Mouse (Mus musculus): ENCODE data around the gene Pnp. TPM values are rescaled to one million over a fixed set of nuclear protein-coding genes. Genes with fewer than 3 reads are reported as not detected.
"Not testable (repeated sequence)": the region's sequence is repeated elsewhere in the genome, so short reads cannot be mapped to it uniquely, and the experiment has no call there.

Pnp gene
- polyA plus RNA-seq, 1 experiment from 2014 or later = 20.5 TPM

GRCm38 (mm10) chr14:50904828-50905129 is 26.1 kb upstream of the Pnp start:
- Histone ChIP-seq H3K27ac (replicated peaks) (no peak overlapping the region), H3K4me3 (replicated peaks) (no peak overlapping the region), H3K4me1 (peaks cover 9% of the 10 kb centered on the region), H3K36me3 (no peaks in the 10 kb centered on the region), H3K4me2 (no peak overlapping the region), H3K9me3 (replicated peaks) (no peaks in the 10 kb centered on the region), H3K27me3 (replicated peaks) (no peaks in the 10 kb centered on the region), H3K9ac (replicated peaks) (no peak overlapping the region)
- ATAC-seq (ENCODE audit: low FRiP score) = no peak
- 87% methylated on average over 4 of the region's 4 CpGs for WGBS

- not testable (repeated sequence) for H3K27me3 ChIP-seq (replicated peaks); H3K9ac ChIP-seq (replicated peaks); H3K9me3 ChIP-seq (replicated peaks); H3K4me2 ChIP-seq; ATAC-seq (ENCODE audit: low FRiP score); H3K36me3 ChIP-seq; H3K27ac ChIP-seq (replicated peaks); H3K4me1 ChIP-seq; H3K4me3 ChIP-seq (replicated peaks)
These were observed 25.6 kb upstream of the Pnp start for GRCm38 (mm10) chr14:50905327-50905726.

- H3K4me3 ChIP-seq (replicated peaks) = no peak overlapping the region
- H3K9ac ChIP-seq (replicated peaks) = no peak overlapping the region
- WGBS = 83% methylated on average over 4 of the region's 4 CpGs
- no peaks in the 10 kb centered on the region for H3K27me3 ChIP-seq (replicated peaks)
- H3K27ac ChIP-seq (replicated peaks) = no peak overlapping the region
- peaks cover 22% of the 10 kb centered on the region for H3K36me3 ChIP-seq
- ATAC-seq (ENCODE audit: low FRiP score) = no peak
- H3K9me3 ChIP-seq (replicated peaks) = no peaks in the 10 kb centered on the region
- peaks cover 9% of the 10 kb centered on the region for H3K4me1 ChIP-seq
- no peak overlapping the region for H3K4me2 ChIP-seq
These were observed 22.8 kb upstream of the Pnp start for GRCm38 (mm10) chr14:50908126-50908525.

- Histone ChIP-seq H3K4me3 (replicated peaks) (no peak overlapping the region), H3K27ac (replicated peaks) (no peak overlapping the region), H3K27me3 (replicated peaks) (no peaks in the 10 kb centered on the region), H3K4me1 (no peaks in the 10 kb centered on the region), H3K9ac (replicated peaks) (no peak overlapping the region), H3K36me3 (peaks cover 50% of the 10 kb centered on the region), H3K9me3 (replicated peaks) (no peaks in the 10 kb centered on the region), H3K4me2 (no peak overlapping the region)
- 57% methylated on average over 3 of the region's 3 CpGs for WGBS
- no peak for ATAC-seq (ENCODE audit: low FRiP score)
These were observed 19.5 kb upstream of the Pnp start for GRCm38 (mm10) chr14:50911356-50911755.

GRCm38 (mm10) chr14:50923437-50923836 is 7.4 kb upstream of the Pnp start:
- peak overlapping the region; percentile 80 for H3K4me3 ChIP-seq (replicated peaks)
- not testable (repeated sequence) for H3K27ac ChIP-seq (replicated peaks); H3K9me3 ChIP-seq (replicated peaks); H3K27me3 ChIP-seq (replicated peaks); ATAC-seq (ENCODE audit: low FRiP score)
- H3K36me3 ChIP-seq = peaks cover 33% of the 10 kb centered on the region
- H3K4me1 ChIP-seq = peaks cover 33% of the 10 kb centered on the region
- peak overlapping the region; percentile 67 for H3K4me2 ChIP-seq
- 71% methylated on average over 1 of the region's 1 CpGs for WGBS
- peak overlapping the region; percentile 82; the same call in 1 of the 2 replicates for H3K9ac ChIP-seq (replicated peaks)

GRCm38 (mm10) chr14:50924281-50925064 is 6.4 kb upstream of the Pnp start, which contains the start of the genes Osgep and Apex1:
Osgep (minus strand) TSS chr14:50924893.
Apex1 (plus strand) TSS chr14:50924968.
- H3K27me3 ChIP-seq (replicated peaks) = no peaks in the 10 kb centered on the region
- WGBS = under 1% methylated on average over 57 of the region's 57 CpGs
- H3K4me2 ChIP-seq = peak within 1 kb of the TSS; percentile 67
- H3K4me1 ChIP-seq = peaks cover 43% of the 10 kb centered on the region
- peaks cover 34% of the 10 kb centered on the region for H3K36me3 ChIP-seq
- peak within 1 kb of the TSS; percentile 92 for H3K27ac ChIP-seq (replicated peaks)
- peak; percentile 96 for ATAC-seq (ENCODE audit: low FRiP score)
- peak within 1 kb of the TSS; percentile 82 for H3K9ac ChIP-seq (replicated peaks)
- peak within 1 kb of the TSS; percentile 80 for H3K4me3 ChIP-seq (replicated peaks)
- H3K9me3 ChIP-seq (replicated peaks) = no peaks in the 10 kb centered on the region

- Histone ChIP-seq H3K4me2 (peak overlapping the region; percentile 67), H3K4me1 (peaks cover 51% of the 10 kb centered on the region), H3K36me3 (peaks cover 30% of the 10 kb centered on the region), H3K27ac (replicated peaks) (peak overlapping the region; percentile 92), H3K27me3 (replicated peaks) (no peaks in the 10 kb centered on the region), H3K4me3 (replicated peaks) (peak overlapping the region; percentile 80), H3K9me3 (replicated peaks) (no peaks in the 10 kb centered on the region), H3K9ac (replicated peaks) (peak overlapping the region; percentile 82)
- 1% methylated on average over 38 of the region's 38 CpGs for WGBS
- ATAC-seq (ENCODE audit: low FRiP score) = peak; percentile 5
These were observed 5.6 kb upstream of the Pnp start for GRCm38 (mm10) chr14:50925111-50925920.

GRCm38 (mm10) chr14:50927366-50927765 is 3.5 kb upstream of the Pnp start:
- Histone ChIP-seq H3K4me3 (replicated peaks) (no peak overlapping the region), H3K27ac (replicated peaks) (no peak overlapping the region)
- no peak for ATAC-seq (ENCODE audit: low FRiP score)

GRCm38 (mm10) chr14:50929951-50930350 is 931 bp upstream of the Pnp start:
- no peak for ATAC-seq (ENCODE audit: low FRiP score)
- Histone ChIP-seq H3K9me3 (replicated peaks) (no peaks in the 10 kb centered on the region), H3K4me1 (peaks cover 48% of the 10 kb centered on the region), H3K27me3 (replicated peaks) (no peaks in the 10 kb centered on the region), H3K4me3 (replicated peaks) (peak overlapping the region; percentile 93), H3K4me2 (peak overlapping the region; percentile 76), H3K27ac (replicated peaks) (peak overlapping the region; percentile 90), H3K9ac (replicated peaks) (peak overlapping the region; percentile 99), H3K36me3 (peaks cover 30% of the 10 kb centered on the region)
- WGBS = 13% methylated on average over 10 of the region's 10 CpGs

More at GRCm38 (mm10) chr14:50927366-50927765, 3.5 kb upstream of the Pnp start:
- no peak overlapping the region for H3K9ac ChIP-seq (replicated peaks)
- WGBS = 77% methylated on average over 3 of the region's 3 CpGs
- no peaks in the 10 kb centered on the region for H3K9me3 ChIP-seq (replicated peaks)
- no peak overlapping the region for H3K4me2 ChIP-seq
- H3K27me3 ChIP-seq (replicated peaks) = no peaks in the 10 kb centered on the region
- H3K4me1 ChIP-seq = peaks cover 56% of the 10 kb centered on the region
- H3K36me3 ChIP-seq = peaks cover 30% of the 10 kb centered on the region

- H3K4me2 ChIP-seq = peak overlapping the region; percentile 76
- WGBS = under 1% methylated on average over 31 of the region's 38 CpGs
- no peaks in the 10 kb centered on the region for H3K27me3 ChIP-seq (replicated peaks)
- peak overlapping the region; percentile 99 for H3K9ac ChIP-seq (replicated peaks)
- peak overlapping the region; percentile 90 for H3K27ac ChIP-seq (replicated peaks)
- peaks cover 30% of the 10 kb centered on the region for H3K36me3 ChIP-seq
- no peaks in the 10 kb centered on the region for H3K9me3 ChIP-seq (replicated peaks)
- peaks cover 48% of the 10 kb centered on the region for H3K4me1 ChIP-seq
- peak; percentile 62 for ATAC-seq (ENCODE audit: low FRiP score)
- H3K4me3 ChIP-seq (replicated peaks) = peak overlapping the region; percentile 93
These were observed 517 bp upstream of the Pnp start for GRCm38 (mm10) chr14:50930377-50930753.

- Histone ChIP-seq H3K9ac (replicated peaks) (peak overlapping the region; percentile 71), H3K4me1 (peaks cover 37% of the 10 kb centered on the region), H3K9me3 (replicated peaks) (no peaks in the 10 kb centered on the region), H3K4me3 (replicated peaks) (peak overlapping the region; percentile 93), H3K27me3 (replicated peaks) (no peaks in the 10 kb centered on the region), H3K27ac (replicated peaks) (peak overlapping the region; percentile 90), H3K4me2 (peak overlapping the region; percentile 70), H3K36me3 (peaks cover 23% of the 10 kb centered on the region)
- 11% methylated on average over 12 of the region's 12 CpGs for WGBS
- no peak for ATAC-seq (ENCODE audit: low FRiP score)
These were observed 675 bp downstream of the Pnp start for GRCm38 (mm10) chr14:50931493-50932020.

Data from neural tube, embryonic 15.5 days (tissue).